Mouse (Mus musculus) cerebellum, postnatal 25 days (tissue): ENCODE measurements around the gene Limk2.

Experiments used
- DNase-seq, 2 experiments: peaks; one replicate each; pipeline ENCODE4 v3.0.0; 2021; ENCODE audit warnings: mixed read lengths in 2 of 2

Gene Limk2

DNA sequence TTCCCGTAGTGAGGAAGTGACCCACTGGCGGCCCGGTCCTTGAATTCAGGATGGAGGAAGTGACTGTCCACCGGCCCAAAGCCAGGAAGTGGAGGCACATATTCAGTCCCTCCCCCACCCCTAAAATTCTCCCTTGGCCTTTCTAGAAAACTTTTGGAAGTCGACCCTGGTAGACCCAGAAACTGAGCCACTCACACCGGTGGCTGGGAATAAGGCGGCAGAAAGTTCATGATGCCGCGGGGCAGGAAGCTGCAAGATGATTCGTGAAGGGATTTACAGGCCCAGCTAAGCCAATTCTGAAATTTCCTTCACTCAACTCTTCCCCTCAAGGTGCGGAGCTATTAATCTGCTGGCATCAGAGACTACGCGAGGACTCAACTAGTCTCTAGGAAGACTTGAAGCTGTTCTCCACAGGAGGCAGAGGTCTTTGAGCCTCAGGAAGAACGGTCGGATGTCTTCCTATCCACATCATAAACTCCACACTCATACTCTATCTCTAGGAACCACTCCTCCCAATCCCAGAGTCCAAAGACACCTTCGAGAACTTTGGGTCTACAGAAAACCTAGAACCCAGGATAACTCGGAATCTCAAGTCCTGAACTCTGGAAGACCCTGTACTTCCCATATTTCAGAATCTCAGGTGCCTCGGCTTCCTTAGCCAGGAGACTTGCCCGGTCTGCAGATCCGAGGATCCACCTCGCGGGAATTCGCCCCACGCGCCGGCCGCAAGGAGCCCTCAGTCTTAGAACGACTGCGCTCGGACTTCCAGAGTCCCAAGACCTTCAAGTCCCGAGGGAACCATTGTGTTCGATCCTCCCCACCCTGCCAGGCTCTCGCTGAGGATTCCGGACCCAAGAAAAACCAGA, 625 bp downstream of the Limk2 start:
- DNase-seq, result no peak

GRCm38 (mm10) chr11:3404287-3405047, 4.5 kb downstream of the Limk2 start:
- no peak for DNase-seq

- DNase-seq, result no peak
Measured at GRCm38 (mm10) chr11:3403024-3403423, 6.0 kb downstream of the Limk2 start.

GRCm38 (mm10) chr11:3398318-3398717, 10.7 kb downstream of the Limk2 start:
- DNase-seq, result no peak

GRCm38 (mm10) chr11:3396562-3396961, 12.4 kb downstream of the Limk2 start:
- no peak for DNase-seq

DNA sequence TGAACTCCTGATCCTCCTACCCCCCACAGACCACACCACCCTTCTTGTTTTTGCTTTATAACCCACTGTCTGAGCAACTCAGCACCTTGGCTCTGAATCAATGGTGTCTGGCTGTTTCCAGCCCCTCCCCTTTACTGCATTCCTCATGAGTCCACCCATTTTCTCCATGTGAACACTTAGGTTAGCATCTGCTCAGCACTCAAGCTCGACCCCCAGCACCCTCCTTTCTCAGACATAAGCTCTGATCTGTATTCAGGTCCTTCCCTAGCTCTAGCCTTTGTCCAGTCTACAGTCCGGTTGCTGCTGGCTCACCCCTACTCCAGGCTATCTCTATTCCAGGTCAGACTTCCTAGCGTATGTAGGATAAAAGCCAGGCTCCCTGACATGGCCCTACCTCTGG, 12.9 kb downstream of the Limk2 start:
- no peak for DNase-seq

DNA sequence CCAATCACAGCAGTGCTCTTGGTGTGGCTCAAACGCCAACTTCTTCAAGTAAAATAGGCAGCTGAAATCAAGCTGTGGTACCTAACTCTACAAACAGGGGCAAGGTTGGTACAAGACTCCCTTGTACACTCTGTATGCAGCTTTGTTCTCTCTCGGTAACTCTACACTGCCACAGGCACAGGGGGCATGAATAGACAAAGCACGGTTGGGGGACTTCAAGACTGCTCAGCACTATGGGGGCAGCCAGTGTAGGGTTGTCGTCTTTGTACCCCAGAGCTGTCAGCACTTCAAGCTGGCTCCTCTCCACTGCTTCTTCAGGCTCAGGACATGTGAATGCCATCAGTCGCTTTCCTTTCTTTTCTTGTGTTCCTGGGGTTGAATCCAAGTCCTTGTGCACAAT, 14.5 kb downstream of the Limk2 start:
- no peak for DNase-seq

DNA sequence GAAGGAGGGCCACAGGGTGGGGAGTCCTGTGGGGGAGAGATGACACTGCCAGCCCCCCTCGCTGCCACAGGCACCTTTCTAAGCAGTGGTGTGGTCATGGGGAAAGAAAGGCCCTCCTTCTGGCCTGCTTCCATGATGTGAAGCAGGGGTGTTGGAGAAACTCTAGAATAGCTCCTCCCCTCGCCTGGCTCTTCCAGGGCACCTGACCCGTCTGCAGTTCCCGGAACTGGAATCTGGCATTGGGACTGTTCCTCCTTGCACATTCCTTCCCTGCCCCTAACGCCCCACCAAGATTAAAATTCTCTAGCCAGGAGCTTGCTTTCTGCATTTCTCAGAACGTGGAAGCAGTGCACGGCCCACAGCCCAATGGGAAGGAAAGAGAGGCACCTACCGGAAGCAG, 16.5 kb downstream of the Limk2 start:
- no peak for DNase-seq

DNA sequence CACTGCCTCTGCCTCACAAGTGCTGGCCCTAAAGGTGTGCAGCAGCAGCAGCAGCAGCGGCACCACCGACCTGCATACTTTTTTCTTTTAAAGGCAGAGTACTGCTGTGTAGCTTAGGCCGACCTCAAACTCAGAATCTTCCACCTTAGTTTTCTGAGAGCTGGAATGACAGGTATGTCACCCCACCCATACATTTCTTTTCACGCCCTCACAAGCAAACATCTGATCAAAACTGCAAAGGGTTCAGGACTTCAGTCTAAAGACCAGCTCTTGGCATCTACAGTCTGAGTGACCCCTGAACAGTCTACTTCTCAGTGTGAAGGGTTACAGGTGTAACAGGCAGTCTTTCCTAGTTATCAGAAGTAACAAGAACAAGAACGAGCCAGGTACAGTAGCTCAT, 18.2 kb downstream of the Limk2 start:
- DNase-seq, result no peak

DNA sequence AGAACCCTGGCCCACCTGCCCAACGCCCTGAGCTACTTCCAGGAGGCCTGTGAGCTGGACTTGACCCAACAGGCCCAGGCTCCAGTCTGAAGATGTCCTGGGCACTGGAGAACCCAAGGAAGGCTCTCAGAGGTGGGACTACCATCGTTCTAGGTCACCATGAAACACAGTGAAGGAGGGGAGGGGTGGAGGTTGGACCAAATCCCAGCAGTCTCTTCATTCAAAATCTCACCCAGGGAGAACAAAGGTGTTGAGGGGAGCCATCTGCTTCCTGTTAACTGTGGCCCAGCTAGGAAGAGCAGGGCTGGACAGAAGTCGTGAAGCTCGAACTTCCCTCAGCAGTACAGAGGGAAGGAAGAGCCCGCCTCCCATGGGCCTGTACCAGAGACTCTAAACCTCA, 19.0 kb downstream of the Limk2 start:
- DNase-seq, result peak; percentile 59 to 68

DNA sequence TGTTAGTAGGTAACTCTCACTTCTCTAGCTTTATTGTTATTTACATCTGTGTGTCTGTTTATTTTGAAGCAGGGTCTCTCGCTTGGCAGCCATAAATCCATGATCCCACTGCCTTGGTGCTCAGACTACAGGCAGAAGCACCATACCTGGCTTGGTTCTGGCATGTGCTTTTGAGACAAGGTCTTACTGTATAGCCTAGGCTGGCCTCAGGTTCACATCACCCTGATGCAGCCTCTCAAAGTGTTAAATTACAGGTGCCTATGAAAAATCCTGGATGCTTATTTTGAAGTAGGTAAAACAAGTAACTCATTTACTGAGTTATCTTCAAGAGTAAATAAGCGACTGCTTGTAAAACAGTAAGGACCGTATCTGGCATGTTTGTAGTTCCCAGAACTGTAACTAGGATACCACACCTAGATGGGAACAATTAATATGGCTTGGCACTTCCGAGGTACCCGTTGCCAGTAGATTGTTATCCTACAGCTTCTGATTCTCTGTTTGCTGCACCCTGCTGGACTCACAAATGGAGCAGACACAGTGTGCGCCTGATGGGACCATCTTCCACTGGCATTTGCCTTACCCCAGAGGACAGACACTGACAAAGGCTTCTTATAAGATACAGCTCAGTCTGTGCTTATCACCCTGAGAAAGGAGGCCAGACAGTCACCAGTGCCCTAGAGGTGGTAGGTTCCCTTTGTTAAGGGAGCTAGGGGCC, 21.4 kb downstream of the Limk2 start:
- DNase-seq, result no peak

GRCm38 (mm10) chr11:3386941-3387368, 22.0 kb downstream of the Limk2 start:
- DNase-seq, result peak; percentile 95

DNA sequence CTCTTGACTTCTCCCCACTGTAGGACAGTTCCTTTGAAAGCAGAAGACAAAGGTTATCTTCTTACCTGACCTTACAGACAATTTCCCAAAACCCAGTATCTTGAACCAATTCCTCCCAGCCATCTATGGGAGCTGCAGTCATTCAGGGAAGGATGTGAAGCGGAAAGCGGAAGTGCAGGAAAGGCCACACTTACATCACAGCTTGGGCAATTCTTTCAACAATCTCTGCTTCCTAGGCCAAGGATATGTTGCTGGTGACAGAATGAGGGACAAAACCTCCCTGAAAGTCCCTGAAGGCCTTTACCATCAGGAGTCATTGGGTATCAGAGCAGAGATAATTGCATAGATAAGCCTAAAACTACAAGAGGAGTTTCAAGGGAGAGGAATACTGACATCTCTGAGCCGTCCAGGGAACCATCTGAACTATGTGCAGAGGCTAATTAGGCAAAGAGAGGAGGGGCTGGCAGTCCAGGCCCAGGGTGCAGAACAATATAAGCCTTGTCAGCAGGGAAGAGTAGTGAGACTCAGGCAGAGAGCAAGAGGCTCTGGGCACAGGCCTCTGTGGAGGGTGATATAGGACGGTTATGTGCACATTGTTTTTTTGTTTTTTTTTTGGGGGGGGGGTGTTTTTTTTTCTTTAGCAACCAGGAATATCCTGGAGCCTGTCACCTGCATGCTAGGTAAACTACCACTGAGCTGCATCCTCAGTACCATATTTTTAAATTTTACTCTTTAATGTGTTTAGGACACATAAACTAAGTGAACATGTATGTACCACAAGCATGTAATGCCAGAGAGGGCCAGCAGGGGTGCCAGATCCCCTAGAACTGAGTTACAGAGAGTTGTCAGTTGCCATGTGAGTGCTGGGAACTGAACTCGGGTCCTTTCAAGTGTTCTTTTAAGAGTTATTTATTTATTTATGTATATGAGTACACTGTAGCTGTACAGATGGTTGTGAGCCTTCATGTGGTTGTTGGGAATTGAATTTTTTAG, 26.1 kb downstream of the Limk2 start:
- peak in 1 of 2 experiments; percentile 30 for DNase-seq

DNA sequence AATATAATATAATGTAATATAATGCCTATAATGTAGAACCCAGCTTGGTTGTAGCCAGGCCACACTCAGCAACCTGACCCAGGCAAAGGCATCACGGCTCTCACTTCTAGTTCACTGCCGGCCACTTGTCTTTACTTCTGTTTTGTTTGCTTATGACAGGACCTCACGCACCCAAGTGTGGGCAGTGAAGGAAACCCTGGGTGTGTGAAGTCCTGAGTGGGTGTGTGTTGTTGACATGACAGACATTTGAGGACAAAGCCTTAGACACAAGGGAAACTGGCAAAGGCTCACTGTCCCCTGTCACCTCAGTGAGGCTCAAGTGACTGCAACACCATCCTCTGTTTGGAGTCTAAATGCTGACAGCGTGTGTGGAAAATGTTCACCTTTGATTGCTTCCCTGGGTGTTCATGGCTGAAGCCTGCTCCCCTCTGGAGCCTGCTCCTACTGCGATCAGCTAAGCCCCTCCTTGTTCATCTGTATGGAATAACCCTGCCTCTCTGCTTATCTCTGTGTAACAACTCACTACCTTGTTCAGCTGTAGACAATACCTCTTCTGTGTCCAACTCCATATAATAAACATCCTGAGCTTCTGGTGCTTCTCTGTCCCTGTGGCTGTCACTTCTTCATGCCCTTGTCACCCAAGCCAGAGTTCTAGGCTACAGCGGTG, 27.7 kb downstream of the Limk2 start:
- DNase-seq, result no peak

DNA sequence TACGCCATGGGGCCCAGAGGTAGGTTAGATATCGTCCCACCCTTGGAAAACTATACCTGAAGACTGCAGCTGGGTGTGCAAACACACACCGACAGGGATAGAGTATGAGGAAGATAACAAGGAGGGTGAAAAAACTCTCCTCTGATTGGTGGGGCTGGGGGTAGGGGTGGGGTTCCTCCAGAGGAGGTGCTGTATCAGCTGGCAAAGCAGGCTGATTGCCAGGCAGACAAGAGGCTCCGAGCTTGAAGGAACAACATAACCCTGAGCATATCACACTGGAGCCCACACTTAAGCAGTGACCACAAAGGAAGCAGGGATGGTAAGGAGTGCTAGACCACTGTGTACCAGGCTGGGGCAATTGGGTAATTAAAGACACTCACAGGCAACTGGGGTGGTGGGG, 29.6 kb downstream of the Limk2 start:
- DNase-seq, result no peak

DNA sequence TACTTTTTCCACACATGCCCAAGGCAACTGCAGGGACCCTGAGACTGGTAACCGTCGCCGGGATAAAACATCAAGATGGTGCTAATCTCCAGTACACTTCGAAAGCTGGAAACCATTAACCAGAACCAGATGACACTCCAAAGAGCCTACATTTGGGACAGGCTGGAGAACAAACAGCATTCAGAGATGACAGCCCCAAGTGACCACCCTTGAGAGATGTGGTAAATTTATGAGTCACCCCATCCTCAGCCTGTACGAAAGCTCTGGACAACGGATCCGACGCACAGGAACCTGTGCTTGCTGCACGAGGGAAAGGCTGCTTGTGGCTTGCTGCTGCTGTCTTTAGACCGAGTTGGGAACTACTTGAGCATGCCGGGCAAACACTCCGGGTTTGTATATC, 34.2 kb downstream of the Limk2 start:
- DNase-seq, result no peak

DNA sequence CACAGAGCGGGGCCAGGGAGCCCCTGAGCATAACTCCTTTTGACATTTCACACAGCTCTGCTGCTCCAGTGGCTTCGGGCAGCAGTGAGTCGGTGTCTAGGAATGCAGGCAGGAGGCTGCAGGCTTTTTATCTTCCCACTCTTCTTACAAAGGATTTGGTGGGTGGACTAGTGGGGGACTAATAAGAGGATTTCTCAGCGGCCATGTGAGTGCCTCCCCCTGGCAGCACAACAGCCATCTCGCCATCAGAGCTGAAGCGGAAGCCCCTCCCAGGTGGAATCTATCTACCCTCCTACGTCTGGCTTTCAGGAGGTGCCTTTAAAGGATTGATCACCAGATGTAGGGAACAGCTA, 34.7 kb downstream of the Limk2 start:
- DNase-seq, result no peak

DNA sequence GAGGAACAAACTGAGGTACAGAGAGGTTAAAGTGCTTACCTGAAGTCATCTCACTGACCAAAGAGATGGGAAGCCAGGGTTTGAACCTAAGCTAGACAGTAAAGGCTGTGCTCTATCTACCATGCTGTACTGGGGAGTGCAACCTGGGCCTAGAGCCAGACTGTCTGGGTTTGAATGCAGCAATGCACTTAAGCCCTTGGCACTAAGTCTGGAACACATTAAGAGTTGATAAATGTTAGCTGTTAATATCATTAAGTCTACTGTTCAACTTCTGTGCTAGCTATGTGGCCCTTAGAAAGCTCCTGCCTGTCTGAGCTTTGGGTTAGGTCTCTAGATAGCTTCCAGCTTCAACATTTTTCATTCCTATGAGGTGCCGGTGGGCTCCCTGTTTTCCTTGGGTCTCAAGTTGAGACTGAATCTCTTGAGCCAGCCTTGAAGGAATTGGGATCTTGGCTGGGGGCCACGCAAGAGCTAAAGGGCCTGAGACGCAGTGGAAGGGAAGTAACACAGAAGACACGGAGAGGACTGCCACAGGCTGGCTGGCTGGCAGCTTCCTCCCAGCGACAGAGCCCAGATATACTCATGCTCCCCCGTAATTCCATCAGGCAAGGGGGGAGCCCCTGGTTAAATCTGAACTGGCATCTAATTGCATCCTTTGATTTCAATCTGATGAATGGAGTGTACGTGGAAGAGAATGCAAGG, 35.2 kb downstream of the Limk2 start:
- no peak for DNase-seq

DNA sequence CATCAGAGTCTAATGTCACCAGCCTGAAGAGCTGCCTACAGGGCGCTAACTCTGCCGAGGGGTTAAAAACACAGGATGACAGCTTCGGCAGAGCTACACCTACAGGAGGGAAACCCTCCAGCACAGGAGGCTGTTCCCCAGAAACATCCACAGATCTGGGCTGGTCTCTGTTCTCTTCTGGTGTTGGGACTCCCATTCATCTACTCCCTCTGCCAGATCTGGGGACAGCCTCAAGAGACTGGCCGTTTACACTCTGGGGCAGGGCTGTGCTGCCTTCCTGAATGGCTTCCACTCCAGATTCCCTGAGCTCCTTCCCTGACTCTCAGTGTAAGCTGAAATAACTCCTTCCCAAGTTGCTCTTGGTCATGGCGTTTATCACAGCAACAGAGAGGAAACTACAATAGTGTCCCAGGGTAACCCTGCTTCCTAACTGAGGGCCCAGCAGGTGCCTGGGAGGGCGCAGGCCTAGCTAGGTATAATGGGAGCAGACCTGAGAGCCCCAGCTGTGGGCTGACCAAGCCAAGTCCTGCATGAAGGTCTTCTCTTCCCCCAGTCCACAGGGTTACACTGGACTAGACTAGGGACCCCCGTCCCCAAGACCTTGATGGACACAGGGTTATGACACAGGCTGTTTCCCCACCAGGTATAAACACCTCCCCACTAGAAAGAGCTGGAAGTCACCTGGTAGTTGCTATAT, 37.2 kb downstream of the Limk2 start:
- DNase-seq, result no peak

DNA sequence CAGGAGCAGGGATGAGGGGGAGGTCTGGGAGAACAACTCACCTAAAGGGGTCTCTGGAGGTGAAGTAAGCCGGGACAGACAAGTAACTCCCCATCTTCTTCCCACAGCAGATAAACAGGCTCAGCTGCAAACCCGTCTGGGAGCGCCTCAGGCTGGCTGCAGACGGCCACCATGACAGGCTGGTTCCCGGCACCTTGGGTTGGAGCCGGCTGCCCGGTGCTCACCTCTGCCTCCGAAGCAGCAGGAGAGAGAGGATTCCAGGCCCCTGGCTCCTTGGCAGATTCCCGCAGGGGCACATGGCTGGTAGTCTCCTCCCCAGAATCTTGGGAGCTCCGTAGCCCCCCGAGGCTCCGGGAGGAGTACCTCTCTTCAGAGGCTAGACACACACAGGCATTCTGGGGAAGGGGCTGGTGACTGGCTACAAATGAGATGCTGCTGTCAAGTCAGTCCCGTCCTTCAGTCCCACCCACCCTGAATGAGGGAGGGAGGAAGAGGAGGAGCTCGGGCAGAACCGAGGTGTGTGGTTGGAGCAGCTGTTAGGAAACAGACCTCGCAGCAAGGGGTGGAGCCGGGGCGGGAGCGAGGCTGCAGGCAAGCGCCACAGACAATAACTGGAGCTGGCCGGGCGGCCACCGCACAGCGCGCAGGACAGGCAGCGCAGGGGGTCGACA, 37.9 kb downstream of the Limk2 start:
- DNase-seq, result peak; percentile 85 to 91
